Comparison of ENCODE assay signal across 11 mouse cellular contexts in genomic region chr2:49570778-49571101, GRCm38 (mm10). TPM values are rescaled to one million over a fixed set of nuclear protein-coding genes. Genes with fewer than 3 reads are reported as not detected.
DNase-seq lines count a peak whose midpoint lies in the region; ATAC-seq and TF ChIP-seq lines count a peak whose summit lies in the region.
"Had no signal": no experiment of that assay in that cellular context is flagged by ENCODE, and none has a peak within 500 bp of the region (broad histone marks: within the 10 kb centered on the region; RNA-seq: fewer than 3 reads in every experiment).

No protein-coding gene starts in this region.

- no peak for DNase-seq in intestine, embryonic 14.5 days (ENCODE audit: low spot score)
- DNase-seq in limb, embryonic 14.5 days (ENCODE audit: low spot score), result no peak
- no peak for DNase-seq in layer of hippocampus, postnatal 36 days
- DNase-seq in lung, adult 18-20 months, result no peak
- DNase-seq in left cerebral cortex, postnatal 25 days (ENCODE audit: low spot score in 2 of 2), result no peak
- DNase-seq: lung, postnatal 10 days; thymus, postnatal 25 days had no signal

- no peak overlapping the region for H3K9ac ChIP-seq in intestine, embryonic 14.5 days (ENCODE audit: low read length)
- no peak overlapping the region for H3K9ac ChIP-seq in intestine, postnatal 0 days (ENCODE audit: low read depth, low read length)
- no peak overlapping the region for H3K9ac ChIP-seq in embryonic facial prominence, embryonic 12.5 days
- H3K9ac ChIP-seq in forebrain, embryonic 15.5 days (replicated peaks), result no peak overlapping the region
- no peak overlapping the region for H3K9ac ChIP-seq in limb, embryonic 14.5 days (ENCODE audit: low read depth, low read length, severe bottlenecking)
- H3K9ac ChIP-seq: neural tube, embryonic 12.5 days had no signal

- intact Hi-C loops in left cerebral cortex, postnatal 25 days (cut with DNase I), result loop anchor here (2.0 to 5.0 kb wide), 3 partner anchors 48 to 142 kb away; partner anchors contain the start of gene Kif5c

- 0 out of 2 replicates have a peak, but pooled peaks cover 5% of the 10 kb centered on the region for H3K4me1 ChIP-seq in intestine, embryonic 14.5 days (replicated peaks; ENCODE audit: control insufficient read depth, insufficient read depth, low read length)
- no peaks in the 10 kb centered on the region for H3K4me1 ChIP-seq in intestine, postnatal 0 days (replicated peaks; ENCODE audit: control insufficient read depth, insufficient read depth, low read length)
- H3K4me1 ChIP-seq in embryonic facial prominence, embryonic 12.5 days, result peaks cover 33% of the 10 kb centered on the region
- H3K4me1 ChIP-seq in forebrain, embryonic 15.5 days, result peaks cover 35% of the 10 kb centered on the region
- peaks cover 34% of the 10 kb centered on the region for H3K4me1 ChIP-seq in limb, embryonic 14.5 days (ENCODE audit: control insufficient read depth, insufficient read depth, low read length)

- H3K9me3 ChIP-seq in intestine, embryonic 14.5 days (ENCODE audit: control insufficient read depth, low read length), result no peaks in the 10 kb centered on the region
- no peaks in the 10 kb centered on the region for H3K9me3 ChIP-seq in intestine, postnatal 0 days (ENCODE audit: control insufficient read depth)
- no peaks in the 10 kb centered on the region for H3K9me3 ChIP-seq in embryonic facial prominence, embryonic 12.5 days
- no peaks in the 10 kb centered on the region for H3K9me3 ChIP-seq in forebrain, embryonic 15.5 days
- no peaks in the 10 kb centered on the region for H3K9me3 ChIP-seq in limb, embryonic 14.5 days (ENCODE audit: control insufficient read depth, low read length)
- H3K9me3 ChIP-seq: neural tube, embryonic 12.5 days had no signal

- H3K36me3 ChIP-seq in intestine, embryonic 14.5 days (ENCODE audit: control insufficient read depth, insufficient read depth, low read length), result no peaks in the 10 kb centered on the region
- H3K36me3 ChIP-seq in intestine, postnatal 0 days (ENCODE audit: control insufficient read depth, insufficient read depth), result no peaks in the 10 kb centered on the region
- no peaks in the 10 kb centered on the region for H3K36me3 ChIP-seq in embryonic facial prominence, embryonic 12.5 days
- H3K36me3 ChIP-seq in forebrain, embryonic 15.5 days, result no peaks in the 10 kb centered on the region
- no peaks in the 10 kb centered on the region for H3K36me3 ChIP-seq in limb, embryonic 14.5 days (ENCODE audit: control insufficient read depth, insufficient read depth, low read length)
- H3K36me3 ChIP-seq: neural tube, embryonic 12.5 days had no signal

- 42% methylated on average over 6 of the region's 6 CpGs for WGBS in intestine, embryonic 14.5 days
- 54% methylated on average over 6 of the region's 6 CpGs for WGBS in intestine, postnatal 0 days
- 41% methylated on average over 6 of the region's 6 CpGs for WGBS in embryonic facial prominence, embryonic 12.5 days
- 34% methylated on average over 6 of the region's 6 CpGs for WGBS in forebrain, embryonic 15.5 days
- 41% methylated on average over 6 of the region's 6 CpGs for WGBS in limb, embryonic 14.5 days

- TF ChIP-seq CTCF in intestine, postnatal 0 days (IDR thresholded peaks at IDR 0.05; ENCODE audit: low read depth), result no peak

- H3K27me3 ChIP-seq in intestine, embryonic 14.5 days (replicated peaks; ENCODE audit: control insufficient read depth, insufficient read depth, low read length), result no peaks in the 10 kb centered on the region
- H3K27me3 ChIP-seq in intestine, postnatal 0 days (replicated peaks; ENCODE audit: control insufficient read depth, insufficient read depth, low read length), result no peaks in the 10 kb centered on the region
- H3K27me3 ChIP-seq in embryonic facial prominence, embryonic 12.5 days, result no peaks in the 10 kb centered on the region
- no peaks in the 10 kb centered on the region for H3K27me3 ChIP-seq in forebrain, embryonic 15.5 days
- H3K27me3 ChIP-seq in limb, embryonic 14.5 days (ENCODE audit: control insufficient read depth, insufficient read depth, low read length), result no peaks in the 10 kb centered on the region
- H3K27me3 ChIP-seq: neural tube, embryonic 12.5 days had no signal

- TF ChIP-seq POLR2A in limb, embryonic 14.5 days (IDR thresholded peaks at IDR 0.05; ENCODE audit: borderline replicate concordance, extremely low read depth, insufficient read depth, insufficient read length), result no peak

- H3K4me2 ChIP-seq in intestine, embryonic 14.5 days (ENCODE audit: low read length), result no peak overlapping the region
- H3K4me2 ChIP-seq in intestine, postnatal 0 days (replicated peaks; ENCODE audit: low read depth), result no peak overlapping the region
- H3K4me2 ChIP-seq in embryonic facial prominence, embryonic 12.5 days (replicated peaks), result no peak overlapping the region
- H3K4me2 ChIP-seq in forebrain, embryonic 15.5 days (replicated peaks), result peak overlapping the region; percentile 14; the same call in 1 of the 2 replicates
- 0 out of 2 replicates have a peak overlapping the region, but pooled peaks have one; percentile 8 for H3K4me2 ChIP-seq in limb, embryonic 14.5 days (replicated peaks; ENCODE audit: low read depth, low read length, severe bottlenecking)
- H3K4me2 ChIP-seq: neural tube, embryonic 12.5 days had no signal

- no peak overlapping the region for H3K27ac ChIP-seq in intestine, embryonic 14.5 days (ENCODE audit: low read depth)
- no peak overlapping the region for H3K27ac ChIP-seq in intestine, postnatal 0 days (ENCODE audit: low read depth, low read length)
- peak overlapping the region; percentile 24; the same call in 1 of the 2 replicates for H3K27ac ChIP-seq in embryonic facial prominence, embryonic 12.5 days
- H3K27ac ChIP-seq in forebrain, embryonic 15.5 days (replicated peaks), result peak overlapping the region; percentile 76; the same call in 1 of the 2 replicates
- no peak overlapping the region for H3K27ac ChIP-seq in limb, embryonic 14.5 days (replicated peaks; ENCODE audit: low read depth, low read length)
- H3K27ac ChIP-seq: neural tube, embryonic 12.5 days had no signal

- ATAC-seq in intestine, embryonic 14.5 days (replicated peaks; ENCODE audit: low FRiP score, low TSS enrichment, low read depth), result peak; percentile 47; the same call in 1 of the 2 replicates
- no peak for ATAC-seq in intestine, postnatal 0 days
- ATAC-seq in embryonic facial prominence, embryonic 12.5 days (ENCODE audit: insufficient number of reproducible peaks, insufficient read depth, low FRiP score, low TSS enrichment), result 0 out of 2 replicates have a peak, but pooled peaks have one; percentile 49
- peak; percentile 41 for ATAC-seq in forebrain, embryonic 15.5 days (replicated peaks)
- 0 out of 2 replicates have a peak, but pooled peaks have one; percentile 1 for ATAC-seq in limb, embryonic 14.5 days (ENCODE audit: low FRiP score, low read depth)

- H3K4me3 ChIP-seq in intestine, embryonic 14.5 days (ENCODE audit: low read depth, low read length), result no peak overlapping the region
- no peak overlapping the region for H3K4me3 ChIP-seq in intestine, postnatal 0 days (ENCODE audit: low read depth, low read length)
- H3K4me3 ChIP-seq in embryonic facial prominence, embryonic 12.5 days, result no peak overlapping the region
- no peak overlapping the region for H3K4me3 ChIP-seq in forebrain, embryonic 15.5 days
- H3K4me3 ChIP-seq in limb, embryonic 14.5 days (replicated peaks; ENCODE audit: low read length), result no peak overlapping the region
- H3K4me3 ChIP-seq: neural tube, embryonic 12.5 days had no signal

RNA-seq across cellular contexts. Expression of gene Kif5c, which starts 48.4 kb away (rescaled TPM):
- 11.3 and 11.9 TPM in 2 replicates for polyA plus RNA-seq in intestine, embryonic 14.5 days (2014; fragmentation: Nextera tagmentation; extraction: Ambion mirVana)
- polyA plus RNA-seq in intestine, postnatal 0 days (2015; fragmentation: Nextera tagmentation; extraction: Ambion mirVana), result 2.7 and 3.0 TPM in 2 replicates
- polyA plus RNA-seq in embryonic facial prominence, embryonic 12.5 days (2016; fragmentation: Nextera tagmentation; extraction: Ambion mirVana), result 25.9 and 30.1 TPM in 2 replicates
- 171 and 172 TPM in 2 replicates for polyA plus RNA-seq in forebrain, embryonic 15.5 days (2015; fragmentation: Nextera tagmentation; extraction: Ambion mirVana)
- polyA plus RNA-seq in limb, embryonic 14.5 days (2012; rRNA removed), result 4.9 and 5.3 TPM in 2 replicates
- 4.5 and 5.8 TPM in 2 replicates for polyA plus RNA-seq in limb, embryonic 14.5 days (2014; fragmentation: Nextera tagmentation; extraction: Ambion mirVana)
- total RNA-seq in layer of hippocampus, postnatal 36 days (2021), result 100 to 1,000 TPM; 500 to 512 TPM
- total RNA-seq in left cerebral cortex, postnatal 25 days (2021), result 100 to 1,000 TPM; 577 to 597 TPM

Comparison
In these comparisons a context has a peak if more than half of its experiments do, and no peak if none do; other contexts are left out.
1. H3K27ac ChIP-seq: peak in embryonic facial prominence, embryonic 12.5 days (single experiment) and forebrain, embryonic 15.5 days (single experiment); none in intestine, embryonic 14.5 days (single experiment), intestine, postnatal 0 days (single experiment) and limb, embryonic 14.5 days (single experiment).
2. H3K4me2 ChIP-seq: peak in forebrain, embryonic 15.5 days (single experiment) and limb, embryonic 14.5 days (single experiment); none in intestine, embryonic 14.5 days (single experiment), intestine, postnatal 0 days (single experiment) and embryonic facial prominence, embryonic 12.5 days (single experiment).